ENCODE assay signal across 25 mouse cellular contexts in the genomic region with DNA sequence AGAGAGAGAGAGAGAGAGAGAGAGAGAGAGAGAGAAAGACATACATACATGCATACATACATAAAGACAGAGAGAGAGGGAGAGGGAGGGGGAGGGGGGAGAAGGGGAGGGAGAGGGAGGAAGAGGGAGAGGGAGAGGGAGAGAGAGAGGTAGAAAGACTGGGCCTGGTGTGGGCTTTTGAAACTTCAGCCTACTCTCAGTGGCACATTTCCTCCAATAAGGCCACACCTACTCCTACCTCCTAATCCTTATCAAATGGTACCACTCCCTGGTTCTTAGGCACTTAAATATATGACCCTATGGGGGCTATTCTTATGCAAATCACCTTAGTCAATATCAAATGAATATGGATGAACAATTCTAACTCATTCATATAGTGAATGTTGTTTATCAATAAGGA. TPM values are rescaled to one million over a fixed set of nuclear protein-coding genes. Genes with fewer than 3 reads are reported as not detected.
DNase-seq lines count a peak whose midpoint lies in the region; ATAC-seq and TF ChIP-seq lines count a peak whose summit lies in the region.
"Had no signal": no experiment of that assay in that cellular context is flagged by ENCODE, and none has a peak within 500 bp of the region (broad histone marks: within the 10 kb centered on the region; RNA-seq: fewer than 3 reads in every experiment).

No protein-coding gene starts in this region.

- H3K9ac ChIP-seq in liver, embryonic 13.5 days = no peak overlapping the region
- no peak overlapping the region for H3K9ac ChIP-seq in liver, postnatal 0 days (replicated peaks)
- H3K9ac ChIP-seq in MEL (ENCODE audit: control insufficient read depth, low read depth, low read length, poor library complexity, severe bottlenecking) = no peak overlapping the region
- H3K9ac ChIP-seq in liver, embryonic 15.5 days = no peak overlapping the region
- H3K9ac ChIP-seq: embryonic facial prominence, embryonic 13.5 days; embryonic facial prominence, embryonic 15.5 days; forebrain, embryonic 12.5 days had no signal

- H3K36me3 ChIP-seq in liver, embryonic 13.5 days = no peaks in the 10 kb centered on the region
- H3K36me3 ChIP-seq in liver, postnatal 0 days (replicated peaks; ENCODE audit: insufficient read depth, low read length) = peaks cover 16% of the 10 kb centered on the region; the same call in 1 of the 2 replicates
- H3K36me3 ChIP-seq in MEL (ENCODE audit: control insufficient read depth in 1 of 2, insufficient read depth in 2 of 2, low read length in 2 of 2) = peaks cover 0 to 11% of the 10 kb centered on the region in 2 experiments; a peak in 3 of 4 replicates
- no peaks in the 10 kb centered on the region for H3K36me3 ChIP-seq in liver, embryonic 15.5 days (replicated peaks)
- H3K36me3 ChIP-seq: embryonic facial prominence, embryonic 13.5 days; forebrain, embryonic 10.5 days; forebrain, embryonic 12.5 days had no signal

- no peak for TF ChIP-seq CTCF in liver, postnatal 0 days (IDR thresholded peaks at IDR 0.05; ENCODE audit: low read depth)
- TF ChIP-seq CTCF in MEL (IDR thresholded peaks at IDR 0.05 in 2 of 3, conservative IDR thresholded peaks at IDR 0.05 in 1 of 3; ENCODE audit: control insufficient read depth in 1 of 3, insufficient read depth in 1 of 3, low read depth in 2 of 3, low read length in 3 of 3, poor library complexity in 1 of 3, severe bottlenecking in 1 of 3) = no peak
- no peak for TF ChIP-seq CTCF in cerebellum, adult 2 months (IDR thresholded peaks at IDR 0.05; ENCODE audit: borderline replicate concordance, insufficient read depth, low read depth, low read length)

- no peak for TF ChIP-seq RAD21 in MEL (IDR thresholded peaks at IDR 0.05; ENCODE audit: low read depth, low read length)

- no peaks in the 10 kb centered on the region for H3K9me3 ChIP-seq in liver, embryonic 13.5 days (replicated peaks)
- H3K9me3 ChIP-seq in liver, postnatal 0 days (ENCODE audit: low read length) = no peaks in the 10 kb centered on the region
- H3K9me3 ChIP-seq in MEL (replicated peaks; ENCODE audit: insufficient read depth, low read length) = no peaks in the 10 kb centered on the region
- no peaks in the 10 kb centered on the region for H3K9me3 ChIP-seq in liver, embryonic 15.5 days (replicated peaks)
- H3K9me3 ChIP-seq: embryonic facial prominence, embryonic 13.5 days; embryonic facial prominence, embryonic 15.5 days; forebrain, embryonic 10.5 days; forebrain, embryonic 12.5 days had no signal

- no peak overlapping the region for H3K4me2 ChIP-seq in liver, embryonic 13.5 days
- H3K4me2 ChIP-seq in liver, postnatal 0 days (ENCODE audit: low read depth, low read length) = no peak overlapping the region
- H3K4me2 ChIP-seq in liver, embryonic 15.5 days = no peak overlapping the region
- H3K4me2 ChIP-seq: embryonic facial prominence, embryonic 13.5 days; embryonic facial prominence, embryonic 15.5 days; forebrain, embryonic 12.5 days had no signal

- H3K27me3 ChIP-seq in liver, embryonic 13.5 days = no peaks in the 10 kb centered on the region
- no peaks in the 10 kb centered on the region for H3K27me3 ChIP-seq in liver, postnatal 0 days (ENCODE audit: insufficient read depth, low read length)
- no peaks in the 10 kb centered on the region for H3K27me3 ChIP-seq in MEL (ENCODE audit: control insufficient read depth in 1 of 2, insufficient read depth in 2 of 2, low read length in 2 of 2)
- no peaks in the 10 kb centered on the region for H3K27me3 ChIP-seq in liver, embryonic 15.5 days
- H3K27me3 ChIP-seq in cerebellum, adult 2 months (ENCODE audit: control insufficient read depth, insufficient read depth, low read length) = no peaks in the 10 kb centered on the region
- H3K27me3 ChIP-seq: embryonic facial prominence, embryonic 13.5 days; embryonic facial prominence, embryonic 15.5 days; forebrain, embryonic 12.5 days; Patski had no signal

- peak; percentile 61 for ATAC-seq in liver, embryonic 13.5 days (ENCODE audit: low read depth)
- ATAC-seq in liver, postnatal 0 days = no peak
- peak; percentile 36; the same call in 1 of the 2 replicates for ATAC-seq in liver, embryonic 15.5 days (ENCODE audit: insufficient read depth)
- peak; percentile 45 for ATAC-seq in megakaryocyte-erythroid progenitor cell, adult 5-6 weeks (replicated peaks; ENCODE audit: low FRiP score, low TSS enrichment, poor library complexity, severe bottlenecking)
- ATAC-seq in granulocyte monocyte progenitor cell, adult 5-6 weeks (replicated peaks; ENCODE audit: poor library complexity, severe bottlenecking) = no peak
- ATAC-seq: activated CD4-positive, CD25-positive, alpha-beta regulatory T cell, adult 4 months; forebrain, embryonic 14.5 days; forebrain, embryonic 16.5 days; Patski had no signal

- TF ChIP-seq POLR2A in MEL (IDR thresholded peaks at IDR 0.05; ENCODE audit: control insufficient read depth in 1 of 2, insufficient read depth in 1 of 2, low read depth in 1 of 2, low read length in 2 of 2, poor library complexity in 1 of 2) = no peak
- no peak for TF ChIP-seq POLR2A in cerebellum, adult 2 months (IDR thresholded peaks at IDR 0.05; ENCODE audit: borderline replicate concordance, insufficient read depth, low read length)

- TF ChIP-seq EP300 in liver, postnatal 0 days (IDR thresholded peaks at IDR 0.05; ENCODE audit: low read depth) = no peak
- no peak for TF ChIP-seq EP300 in MEL (IDR thresholded peaks at IDR 0.05; ENCODE audit: low read depth in 1 of 2, low read length in 2 of 2)

- DNase-seq in liver, embryonic 13.5 days = no peak
- DNase-seq in liver, postnatal 0 days = no peak
- peak; percentile 34 for DNase-seq in MEL (ENCODE audit: low read depth, low spot score)
- no peak for DNase-seq in cerebellum, adult 2 months
- DNase-seq: adrenal gland, adult 8-10 months; adrenal gland, postnatal 14 days; adrenal gland, postnatal 36 days; cerebellum, adult 11-12 months; cerebellum, adult 8-10 months; cerebellum, adult 9-11 months; cerebellum, postnatal 14 days; cerebellum, postnatal 36 days; embryo, embryonic 11 days had no signal

- H3K79me2 ChIP-seq in MEL (ENCODE audit: control insufficient read depth, insufficient read depth, low read length, poor library complexity) = no peaks in the 10 kb centered on the region

- H3K4me1 ChIP-seq in liver, embryonic 13.5 days (replicated peaks) = peaks cover 25% of the 10 kb centered on the region
- H3K4me1 ChIP-seq in liver, postnatal 0 days (ENCODE audit: insufficient read depth) = peaks cover 12% of the 10 kb centered on the region
- H3K4me1 ChIP-seq in MEL (ENCODE audit: control insufficient read depth in 1 of 2, insufficient read depth in 2 of 2, low read length in 2 of 2) = peaks cover 0 to 2% of the 10 kb centered on the region in 2 experiments; a peak in 1 of 4 replicates
- 0 out of 2 replicates have a peak, but pooled peaks cover 7% of the 10 kb centered on the region for H3K4me1 ChIP-seq in liver, embryonic 15.5 days (replicated peaks)
- H3K4me1 ChIP-seq in cerebellum, adult 2 months (ENCODE audit: control insufficient read depth, insufficient read depth, low read length) = no peaks in the 10 kb centered on the region
- H3K4me1 ChIP-seq: forebrain, embryonic 12.5 days had no signal

- H3K27ac ChIP-seq in liver, embryonic 13.5 days = no peak overlapping the region
- H3K27ac ChIP-seq in liver, postnatal 0 days (ENCODE audit: low read depth) = no peak overlapping the region
- H3K27ac ChIP-seq in MEL (ENCODE audit: control insufficient read depth, low read depth, low read length) = no peak overlapping the region
- H3K27ac ChIP-seq in liver, embryonic 15.5 days (replicated peaks) = no peak overlapping the region
- no peak overlapping the region for H3K27ac ChIP-seq in cerebellum, adult 2 months (ENCODE audit: insufficient read depth, low read length)
- H3K27ac ChIP-seq: embryonic facial prominence, embryonic 13.5 days; embryonic facial prominence, embryonic 15.5 days; forebrain, embryonic 10.5 days; forebrain, embryonic 12.5 days had no signal

- no peak overlapping the region for H3K4me3 ChIP-seq in liver, embryonic 13.5 days (replicated peaks)
- no peak overlapping the region for H3K4me3 ChIP-seq in liver, postnatal 0 days (ENCODE audit: low read depth, low read length)
- no peak overlapping the region for H3K4me3 ChIP-seq in MEL (ENCODE audit: control insufficient read depth in 1 of 2, insufficient read depth in 1 of 2, low read depth in 2 of 2, low read length in 2 of 2)
- no peak overlapping the region for H3K4me3 ChIP-seq in liver, embryonic 15.5 days (replicated peaks)
- no peak overlapping the region for H3K4me3 ChIP-seq in cerebellum, adult 2 months (replicated peaks; ENCODE audit: insufficient read depth, low read depth, low read length)
- H3K4me3 ChIP-seq: embryonic facial prominence, embryonic 13.5 days; embryonic facial prominence, embryonic 15.5 days; erythroblast, embryonic 14.5 days; forebrain, embryonic 10.5 days; forebrain, embryonic 12.5 days had no signal

TF ChIP-seq in MEL, 35 proteins besides CTCF, POLR2A, EP300 and RAD21:
- TF ChIP-seq POLR2AphosphoS5 (IDR thresholded peaks at IDR 0.05; ENCODE audit: borderline replicate concordance, low read depth, low read length) (no peak), NELFE (IDR thresholded peaks at IDR 0.05; ENCODE audit: low read depth, low read length) (no peak), MEF2A (IDR thresholded peaks at IDR 0.05; ENCODE audit: extremely low read depth, insufficient replicate concordance, low read depth, low read length, poor library complexity, severe bottlenecking) (no peak), SIN3A (IDR thresholded peaks at IDR 0.05; ENCODE audit: low read length) (no peak)

RNA-seq across cellular contexts. Expression of gene Edem3, which starts 41.5 kb away (rescaled TPM):
- polyA plus RNA-seq in liver, embryonic 13.5 days (2015; fragmentation: Nextera tagmentation; extraction: Ambion mirVana) = 5.6 and 8.7 TPM in 2 replicates
- polyA plus RNA-seq in liver, postnatal 0 days (2015; fragmentation: Nextera tagmentation; extraction: Ambion mirVana) = 3.7 and 5.2 TPM in 2 replicates
- 13.4 and 15.6 TPM in 2 replicates for total RNA-seq in MEL (2012; rRNA removed)
- 10 to 100 TPM in 1 of 2 experiments, not detected in 1; 11.6 TPM for polyA plus RNA-seq in MEL (2012; ENCODE audit: insufficient read depth in 1 of 2, insufficient read length in 2 of 2, low read depth in 1 of 2, low replicate concordance in 2 of 2, missing spikeins in 1 of 2)
- polyA plus RNA-seq in liver, embryonic 15.5 days (2015; fragmentation: Nextera tagmentation; extraction: Ambion mirVana) = 5.5 and 5.6 TPM in 2 replicates
- total RNA-seq in megakaryocyte-erythroid progenitor cell, adult 5-6 weeks (2014; fragmentation: Nextera tagmentation) = 13.8 and 21.7 TPM in 2 replicates
- 35.2 and 38.2 TPM in 2 replicates for total RNA-seq in megakaryocyte-erythroid progenitor cell, adult 5-6 weeks (2017)
- 22.0 and 24.1 TPM in 2 replicates for total RNA-seq in granulocyte monocyte progenitor cell, adult 5-6 weeks (2014; fragmentation: Nextera tagmentation)
- 39.4 and 41.5 TPM in 2 replicates for total RNA-seq in granulocyte monocyte progenitor cell, adult 5-6 weeks (2017)
- 19.9 and 21.3 TPM in 2 replicates for polyA plus RNA-seq in cerebellum, adult 2 months (2012; rRNA removed)

Comparison
In these comparisons a context has a peak if more than half of its experiments do, and no peak if none do; other contexts are left out.
1. ATAC-seq: peak in liver, embryonic 13.5 days (single experiment), liver, embryonic 15.5 days (single experiment) and megakaryocyte-erythroid progenitor cell, adult 5-6 weeks (single experiment); none in liver, postnatal 0 days (single experiment) and granulocyte monocyte progenitor cell, adult 5-6 weeks (single experiment).